Mouse (Mus musculus) retina, embryonic 14.5 days (tissue): ENCODE measurements at regions not wholly inside any gene's neighbourhood (a gene's known extent, or its start where the extent isn't known, plus 50 kb on each side); places are given as distances from the start of the nearest gene placed in this dataset.

ENCODE experiments used
- DNase-seq: peaks from one replicate; pipeline ENCODE4 v3.0.0-alpha.2; 2015; ENCODE audit warnings: low spot score

- no peak for DNase-seq
Observed at GRCm38 (mm10) chr7:72590351-72591115, 284.1 kb upstream of the Mctp2 start.

GRCm38 (mm10) chr7:72592110-72592509, 285.7 kb upstream of the Mctp2 start:
- DNase-seq = peak; percentile 14

- DNase-seq = no peak
Observed at GRCm38 (mm10) chr7:72592649-72593048, 286.2 kb upstream of the Mctp2 start.

- DNase-seq = no peak
Observed at GRCm38 (mm10) chr7:72593259-72593658, 286.9 kb upstream of the Mctp2 start.

- no peak for DNase-seq
Observed at GRCm38 (mm10) chr7:72594741-72595140, 288.3 kb upstream of the Mctp2 start.

- DNase-seq = no peak
Observed at GRCm38 (mm10) chr7:72596985-72597384, 290.6 kb upstream of the Mctp2 start.

GRCm38 (mm10) chr7:72601933-72602332, 295.5 kb upstream of the Mctp2 start:
- peak; percentile 18 for DNase-seq

GRCm38 (mm10) chr7:72609791-72610190, 303.4 kb upstream of the Mctp2 start:
- no peak for DNase-seq

GRCm38 (mm10) chr7:72615232-72615631, 308.8 kb upstream of the Mctp2 start:
- DNase-seq = no peak

- no peak for DNase-seq
Observed at GRCm38 (mm10) chr7:72627369-72627768, 321.0 kb upstream of the Mctp2 start.

- DNase-seq = no peak
Observed at GRCm38 (mm10) chr7:72639566-72639965, 333.2 kb upstream of the Mctp2 start.

GRCm38 (mm10) chr7:72675018-72675417, 368.6 kb upstream of the Mctp2 start:
- no peak for DNase-seq

- peak; percentile 24 for DNase-seq
Observed at GRCm38 (mm10) chr7:72685803-72686202, 379.4 kb upstream of the Mctp2 start.

- no peak for DNase-seq
Observed at GRCm38 (mm10) chr7:72687356-72687755, 380.9 kb upstream of the Mctp2 start.

GRCm38 (mm10) chr7:72691396-72691795, 385.0 kb upstream of the Mctp2 start:
- no peak for DNase-seq

GRCm38 (mm10) chr7:72691859-72692258, 385.5 kb upstream of the Mctp2 start:
- no peak for DNase-seq

- DNase-seq = no peak
Observed at GRCm38 (mm10) chr7:72696736-72697135, 390.3 kb upstream of the Mctp2 start.

GRCm38 (mm10) chr7:72703652-72704341, 397.4 kb upstream of the Mctp2 start:
- DNase-seq = no peak

GRCm38 (mm10) chr7:72711193-72712131, 405.1 kb upstream of the Mctp2 start:
- no peak for DNase-seq

- no peak for DNase-seq
Observed at GRCm38 (mm10) chr7:72715401-72715800, 409.0 kb upstream of the Mctp2 start.

GRCm38 (mm10) chr7:72716051-72716450, 409.6 kb upstream of the Mctp2 start:
- no peak for DNase-seq

GRCm38 (mm10) chr7:72726214-72726854, 419.9 kb upstream of the Mctp2 start:
- no peak for DNase-seq
